8 mouse cellular contexts compared by ENCODE assay signal in genomic region chr11:97840135-97840490, GRCm38 (mm10). TPM values are rescaled to one million over a fixed set of nuclear protein-coding genes. Genes with fewer than 3 reads are reported as not detected.
DNase-seq lines count a peak whose midpoint lies in the region; ATAC-seq lines count a peak whose summit lies in the region.

No protein-coding gene starts in this region.

- no peaks in the 10 kb centered on the region for H3K9me3 ChIP-seq in liver, embryonic 13.5 days (replicated peaks)

- peak overlapping the region; percentile 68 for H3K4me2 ChIP-seq in liver, embryonic 13.5 days

- no peaks in the 10 kb centered on the region for H3K27me3 ChIP-seq in liver, embryonic 13.5 days

- intact Hi-C loops in left cerebral cortex, postnatal 25 days (cut with DNase I), result loop anchor here (2.0 kb wide), 2 partner anchors 35 to 43 kb away; no protein-coding TSS in a partner anchor

- ATAC-seq in liver, embryonic 13.5 days (ENCODE audit: low read depth), result no peak

- H3K4me1 ChIP-seq in liver, embryonic 13.5 days (replicated peaks), result peaks cover 50% of the 10 kb centered on the region

- H3K36me3 ChIP-seq in liver, embryonic 13.5 days, result peaks cover 15% of the 10 kb centered on the region

- H3K27ac ChIP-seq in liver, embryonic 13.5 days, result no peak overlapping the region

- peak; percentile 52 for DNase-seq in cerebellum, adult 9-10 months
- DNase-seq in cerebellum, postnatal 36 days, result no peak
- DNase-seq in thymus, postnatal 14 days, result peak; percentile 5
- no peak for DNase-seq in thymus, adult 18-20 months
- DNase-seq in liver, embryonic 13.5 days, result no peak
- DNase-seq in left cerebral cortex, postnatal 25 days (ENCODE audit: low spot score in 2 of 2), result no peak
- DNase-seq in spleen, postnatal 36 days (ENCODE audit: low spot score in 2 of 2), result no peak
- no peak for DNase-seq in layer of hippocampus, adult 8-10 months (ENCODE audit: low spot score in 2 of 2)

- H3K9ac ChIP-seq in liver, embryonic 13.5 days, result no peak overlapping the region

- WGBS in liver, embryonic 13.5 days (ENCODE audit: insufficient replicate concordance), result 59% methylated on average over 2 of the region's 2 CpGs

- H3K4me3 ChIP-seq in liver, embryonic 13.5 days (replicated peaks), result peak overlapping the region; percentile 55; the same call in 1 of the 2 replicates

RNA-seq across cellular contexts. Expression of gene B230217C12Rik, which starts 0.5 kb away (rescaled TPM):
- polyA plus RNA-seq in liver, embryonic 13.5 days (2015; fragmentation: Nextera tagmentation; extraction: Ambion mirVana), result 0.85 and 1.3 TPM in 2 replicates
- total RNA-seq in left cerebral cortex, postnatal 25 days (2021), result 10 to 100 TPM; 75.4 to 75.9 TPM
- total RNA-seq in layer of hippocampus, adult 8-10 months (2022), result 10 to 100 TPM; 58.6 to 70.2 (median 68.1) TPM

RNA-seq across cellular contexts. Expression of gene Lasp1, which starts 41.3 kb away (rescaled TPM):
- 27.5 and 31.2 TPM in 2 replicates for polyA plus RNA-seq in liver, embryonic 13.5 days (2015; fragmentation: Nextera tagmentation; extraction: Ambion mirVana)
- total RNA-seq in left cerebral cortex, postnatal 25 days (2021), result 100 to 1,000 TPM; 192 to 202 TPM
- 100 to 1,000 TPM; 102 to 109 (median 104) TPM for total RNA-seq in layer of hippocampus, adult 8-10 months (2022)

RNA-seq across cellular contexts. Expression of gene Fbxo47, which starts 43.8 kb away (rescaled TPM):
- 0.33 and 0.46 TPM in 2 replicates for polyA plus RNA-seq in liver, embryonic 13.5 days (2015; fragmentation: Nextera tagmentation; extraction: Ambion mirVana)
- total RNA-seq in left cerebral cortex, postnatal 25 days (2021), result 1 to 10 TPM; 1.8 to 2.1 TPM
- total RNA-seq in layer of hippocampus, adult 8-10 months (2022), result 1 to 10 TPM; 1.9 to 4.6 (median 2.4) TPM

RNA-seq across cellular contexts. Expression of gene Rpl23, which starts 57.9 kb away (rescaled TPM):
- polyA plus RNA-seq in liver, embryonic 13.5 days (2015; fragmentation: Nextera tagmentation; extraction: Ambion mirVana), result 436 and 468 TPM in 2 replicates
- total RNA-seq in left cerebral cortex, postnatal 25 days (2021), result 100 to 1,000 TPM; 340 to 351 TPM
- 100 to 1,000 TPM; 304 to 481 (median 389) TPM for total RNA-seq in layer of hippocampus, adult 8-10 months (2022)

Comparison
In these comparisons a context has a peak if more than half of its experiments do, and no peak if none do; other contexts are left out.
1. DNase-seq: peak in cerebellum, adult 9-10 months (single experiment) and thymus, postnatal 14 days (single experiment); none in cerebellum, postnatal 36 days (0 of 2), thymus, adult 18-20 months (0 of 2), liver, embryonic 13.5 days (single experiment), left cerebral cortex, postnatal 25 days (0 of 2), spleen, postnatal 36 days (0 of 2) and layer of hippocampus, adult 8-10 months (0 of 2).